Mouse (Mus musculus) mature B cell (primary cell): Measurements from ENCODE around the gene Adam19.
"Not testable (repeated sequence)": the region's sequence is repeated elsewhere in the genome, so short reads cannot be mapped to it uniquely, and the experiment has no call there.

Source experiments
- in situ Hi-C: fragments of 300-500 bp; cut with MboI; formaldehyde crosslinking; loops from 2 replicates; pipeline ENCODE4 v1.14.3; 2019

The Adam19 gene

DNA sequence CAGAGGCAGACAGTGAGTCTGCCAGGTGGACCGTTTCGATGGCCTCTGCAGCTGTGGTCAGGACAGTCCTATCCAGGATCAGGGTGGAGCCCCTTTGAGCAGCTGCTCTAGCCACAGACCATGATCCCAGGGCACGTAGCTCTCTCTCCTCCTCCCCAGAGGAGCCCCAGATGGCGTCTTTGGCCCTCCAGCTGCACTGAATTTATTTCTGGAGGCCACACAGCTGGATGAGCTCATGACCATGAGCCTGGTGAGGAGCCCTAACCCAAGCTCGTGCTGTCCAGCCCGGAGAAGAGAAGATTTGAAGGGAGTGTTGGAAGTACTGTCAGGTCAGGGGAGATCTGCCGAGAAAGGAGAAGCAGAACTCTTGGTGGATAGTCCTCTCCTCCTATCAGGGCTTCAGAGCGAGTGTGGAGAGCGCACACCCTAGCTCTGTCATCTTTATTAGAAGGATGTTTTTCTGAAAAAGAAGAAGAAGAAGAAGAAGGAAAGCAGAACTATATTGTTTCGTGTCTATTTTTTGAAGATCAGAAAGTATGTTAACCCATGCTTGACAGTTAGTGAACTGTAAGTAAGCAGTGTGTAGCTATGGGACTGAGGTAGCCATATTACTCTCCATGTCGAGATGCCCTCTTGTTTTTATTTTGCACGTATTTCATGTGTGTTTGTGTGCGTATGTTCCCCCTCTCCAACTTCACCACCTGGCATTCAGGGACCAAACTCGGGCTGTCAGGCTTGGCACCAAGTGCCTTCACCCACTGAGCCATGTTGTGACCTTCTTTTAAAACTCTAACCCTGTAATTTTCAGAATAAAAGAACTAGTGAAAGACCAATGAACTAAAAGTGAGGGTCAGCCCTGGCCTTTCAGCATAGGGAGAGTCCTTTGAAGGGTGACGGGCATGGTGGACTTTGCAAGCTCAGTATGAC lies 72.1 kb downstream of the Adam19 start:
- in situ Hi-C loops: loop anchor here (5.0 kb wide), 1 partner anchor 71 kb away; the partner anchor contains the start of gene Adam19

- in situ Hi-C loops: loop anchor here (5.0 kb wide), 1 partner anchor 71 kb away; the partner anchor contains the start of gene Adam19
These were observed 72.8 kb downstream of the Adam19 start for GRCm38 (mm10) chr11:46128548-46128945.

DNA sequence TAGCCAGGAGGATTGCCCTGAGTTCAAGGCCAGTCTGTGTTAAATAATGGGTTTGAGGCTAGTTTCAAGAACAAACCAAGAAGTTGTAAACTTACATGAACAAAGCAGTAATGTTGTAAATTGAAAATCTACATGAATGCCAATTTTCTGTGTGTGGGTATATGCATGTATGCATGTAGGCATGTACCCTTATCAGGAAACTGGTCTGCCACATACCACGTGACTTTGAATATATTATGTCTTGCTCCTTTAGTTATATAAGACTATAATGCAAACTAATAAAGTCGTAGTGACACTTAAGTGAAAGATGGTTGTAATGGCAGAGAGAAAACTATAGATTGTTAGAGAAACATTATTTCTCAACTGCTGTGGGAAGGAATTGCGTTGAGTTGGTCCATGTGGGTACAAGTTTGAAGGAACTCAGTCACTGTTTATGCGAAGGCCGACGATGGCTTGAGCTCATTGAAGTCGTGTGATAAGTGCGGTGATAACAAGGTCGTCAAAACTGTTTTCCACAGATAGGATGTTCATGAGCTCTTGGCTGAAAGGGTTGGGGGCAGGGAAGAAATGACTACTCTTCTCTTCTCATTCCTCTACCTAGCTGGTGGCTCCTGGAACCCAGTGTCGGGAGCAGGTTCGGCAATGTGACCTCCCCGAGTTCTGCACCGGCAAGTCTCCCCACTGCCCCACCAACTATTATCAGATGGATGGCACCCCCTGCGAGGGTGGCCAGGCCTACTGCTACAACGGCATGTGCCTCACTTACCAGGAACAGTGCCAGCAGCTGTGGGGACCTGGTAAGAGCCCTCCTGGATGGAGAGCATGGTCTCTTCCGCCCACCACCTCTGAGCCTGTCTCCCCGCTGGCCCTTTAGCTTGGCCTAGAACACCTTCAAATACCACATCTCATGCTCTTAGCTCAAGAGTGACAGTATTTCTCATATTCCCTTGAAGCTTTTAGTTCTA lies 75.5 kb downstream of the Adam19 start:
- in situ Hi-C loops: no loop called here

GRCm38 (mm10) chr11:46134899-46135298 lies 79.1 kb downstream of the Adam19 start:
- in situ Hi-C loops: no loop called here

GRCm38 (mm10) chr11:46143342-46143741 lies 87.5 kb downstream of the Adam19 start:
- in situ Hi-C loops: no loop called here

DNA sequence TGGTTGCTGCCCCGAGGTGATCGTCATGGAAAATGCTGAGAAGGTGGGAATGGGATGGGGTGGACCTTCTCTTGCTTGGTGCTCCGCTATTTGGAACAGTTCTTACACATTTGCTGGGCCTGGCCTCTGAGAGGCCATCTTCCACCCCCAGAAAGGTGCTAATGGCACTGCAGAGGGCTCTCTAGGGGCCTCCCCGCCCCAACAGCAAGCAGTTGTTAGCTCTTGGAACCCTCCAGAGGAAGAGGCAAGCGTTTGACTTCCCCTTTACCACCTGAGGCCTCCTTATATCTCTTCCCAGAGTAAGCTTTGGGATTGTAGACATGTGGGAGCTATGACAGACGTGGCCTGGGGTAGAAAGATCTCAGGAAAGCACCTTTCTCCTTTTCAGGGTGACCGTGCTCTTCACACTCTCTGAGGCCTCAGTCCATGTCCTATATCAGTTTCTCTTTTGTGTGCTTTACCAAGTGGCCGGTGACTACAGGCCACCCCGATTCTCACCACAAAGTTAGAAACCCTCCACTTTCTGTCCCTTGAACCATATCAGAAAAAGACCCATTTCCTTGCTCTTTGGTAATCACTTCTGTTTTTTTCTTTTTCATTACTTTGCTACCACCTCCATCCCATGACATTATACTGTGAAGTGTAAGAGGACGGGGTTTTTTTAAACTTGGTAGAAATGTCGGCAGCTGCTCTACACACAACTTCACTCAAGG lies 89.5 kb downstream of the Adam19 start:
- in situ Hi-C loops: no loop called here

- in situ Hi-C loops: no loop called here
These were observed 90.8 kb downstream of the Adam19 start for GRCm38 (mm10) chr11:46146619-46147018.

- in situ Hi-C loops: no loop called here
These were observed 101.2 kb downstream of the Adam19 start for GRCm38 (mm10) chr11:46156945-46157344.

GRCm38 (mm10) chr11:46157462-46157861 lies 101.7 kb downstream of the Adam19 start:
- in situ Hi-C loops: no loop called here

DNA sequence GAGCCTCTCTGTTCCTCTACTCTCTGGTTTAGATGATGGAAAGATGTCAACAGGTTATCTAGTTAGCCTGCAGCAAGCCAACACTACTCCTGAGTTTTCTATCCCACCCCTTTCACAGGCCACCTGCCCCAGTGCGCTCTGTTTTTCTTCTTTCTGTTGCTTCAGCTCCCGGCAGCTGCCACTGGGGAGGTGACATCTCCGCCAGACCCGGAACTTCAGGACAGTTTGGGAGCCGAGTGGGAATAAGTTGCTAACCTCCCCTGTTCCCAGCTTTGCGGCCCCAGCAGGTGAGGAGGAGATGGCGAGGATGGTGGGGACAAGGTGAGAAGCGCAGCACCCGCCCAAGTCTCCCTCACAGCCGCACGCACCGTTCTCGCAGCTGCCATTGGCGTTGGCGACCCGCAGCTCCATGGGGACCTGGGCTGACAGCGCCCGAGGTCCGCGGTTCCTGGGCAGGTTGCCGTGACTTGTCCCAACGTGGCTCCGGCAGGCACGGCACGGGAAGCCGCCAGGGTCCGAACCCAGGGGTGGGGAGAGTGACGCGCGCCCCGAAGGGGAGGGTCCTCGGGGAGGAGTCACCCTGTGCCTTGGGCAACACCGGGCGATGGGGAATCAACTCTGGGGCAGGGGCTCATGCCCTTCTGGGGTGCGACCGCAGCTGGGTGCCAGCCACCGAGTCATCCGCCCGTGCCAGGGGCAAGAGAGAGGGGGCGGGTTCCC lies 110.2 kb downstream of the Adam19 start, which contains the start of gene Nipal4:
Gene Nipal4 (minus strand): TSS at position 643 of the 720 bp plus-strand sequence.
- in situ Hi-C loops: no loop called here

- in situ Hi-C loops: no loop called here
These were observed 112.7 kb downstream of the Adam19 start for GRCm38 (mm10) chr11:46168506-46168905.

DNA sequence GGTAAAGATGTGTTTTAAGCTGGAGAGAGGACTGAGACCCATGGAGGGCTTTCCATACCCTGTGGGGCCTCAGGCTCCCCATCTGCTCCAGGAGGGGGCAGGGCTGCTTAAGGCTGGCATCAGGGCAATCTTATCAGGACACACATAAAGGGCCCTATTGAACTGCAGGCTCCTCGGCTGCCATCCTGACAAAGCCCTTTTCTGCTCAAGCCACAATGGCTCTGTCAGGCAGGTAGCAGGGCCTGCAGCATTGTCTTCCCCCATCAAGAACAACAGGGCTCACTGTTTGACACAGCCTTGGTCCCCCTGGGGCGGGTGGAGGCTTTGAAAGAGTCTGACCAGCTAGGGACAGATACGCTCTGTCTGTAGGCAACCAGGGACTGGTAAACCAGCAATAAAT lies 114.1 kb downstream of the Adam19 start:
- in situ Hi-C loops: no loop called here

- in situ Hi-C loops: no loop called here
These were observed 116.3 kb downstream of the Adam19 start for GRCm38 (mm10) chr11:46172128-46172527.

DNA sequence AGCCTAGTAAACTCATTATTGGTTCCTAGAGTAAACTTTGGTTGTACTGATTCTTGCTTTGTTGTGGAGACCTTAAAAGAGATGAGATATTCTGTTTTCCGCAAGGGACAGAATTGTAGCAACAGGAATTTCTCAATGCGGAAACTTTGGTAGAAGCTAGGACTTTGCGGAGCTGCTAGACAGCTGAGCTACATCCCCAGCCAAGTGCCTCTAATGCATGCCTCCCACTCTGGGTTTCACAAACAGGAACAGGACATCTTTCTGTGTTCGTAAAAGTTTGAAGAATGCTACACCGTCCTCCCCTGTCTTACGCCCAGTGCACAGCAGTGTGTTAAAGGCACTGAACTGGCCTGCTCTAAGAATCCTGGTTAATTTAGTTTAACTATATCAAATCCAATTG lies 120.4 kb downstream of the Adam19 start:
- in situ Hi-C loops: no loop called here

DNA sequence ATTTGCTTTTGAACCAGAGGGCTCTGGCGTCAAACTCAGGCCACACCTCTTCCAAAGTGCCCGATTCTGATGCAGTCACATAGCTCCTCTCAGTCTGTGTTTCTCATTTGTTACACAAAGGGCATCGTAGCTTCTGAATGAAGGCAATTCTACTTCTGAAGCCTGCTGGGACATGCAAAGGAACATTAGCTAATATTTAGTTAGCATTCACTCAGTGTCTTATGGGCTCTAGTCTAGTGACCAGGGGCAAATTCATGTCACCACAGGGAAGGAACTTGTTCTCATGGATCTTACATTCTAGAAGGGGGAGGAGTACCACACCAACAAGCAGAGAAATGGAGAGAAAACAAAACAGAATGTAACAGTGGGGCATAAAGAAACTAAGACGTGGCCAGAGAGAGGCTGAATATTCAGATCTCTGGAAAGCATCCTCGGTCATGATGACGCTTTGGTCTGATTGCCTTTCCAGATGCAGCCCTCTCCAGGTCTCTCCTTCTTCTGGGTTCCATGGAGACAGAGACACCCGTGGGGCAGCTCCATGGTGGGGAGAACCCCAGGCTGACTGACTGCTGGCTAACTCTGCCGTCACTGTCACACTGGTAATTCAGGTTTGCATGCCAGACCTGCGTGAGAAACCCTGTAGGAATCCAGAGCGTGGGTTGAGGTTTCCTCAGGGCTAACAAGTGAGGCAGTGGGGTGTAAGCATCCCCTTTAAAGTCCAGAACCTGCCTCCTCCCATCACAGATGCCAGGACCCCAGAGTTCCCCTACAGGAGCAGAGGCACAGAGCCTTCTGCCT lies 121.7 kb downstream of the Adam19 start:
- in situ Hi-C loops: no loop called here

DNA sequence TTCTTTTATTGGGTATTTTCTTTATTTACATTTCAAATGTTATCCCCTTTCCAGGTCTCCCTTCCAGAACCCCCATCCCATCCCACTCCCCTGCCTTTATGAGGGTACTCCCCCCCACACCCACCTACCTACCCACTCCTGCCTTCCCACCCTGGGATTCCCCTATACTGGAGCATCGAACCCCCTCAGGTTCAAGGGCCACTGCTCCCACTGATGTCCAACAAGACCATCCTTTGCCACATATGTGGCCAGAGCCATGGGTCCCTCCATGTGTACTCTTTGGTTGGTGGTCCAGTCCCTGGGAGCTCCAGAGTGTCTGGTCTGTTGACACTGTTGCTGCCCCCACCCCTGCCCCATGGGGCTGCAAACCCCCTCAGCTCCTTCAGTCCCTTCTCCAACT lies 126.2 kb downstream of the Adam19 start:
- in situ Hi-C loops: not testable (repeated sequence)

DNA sequence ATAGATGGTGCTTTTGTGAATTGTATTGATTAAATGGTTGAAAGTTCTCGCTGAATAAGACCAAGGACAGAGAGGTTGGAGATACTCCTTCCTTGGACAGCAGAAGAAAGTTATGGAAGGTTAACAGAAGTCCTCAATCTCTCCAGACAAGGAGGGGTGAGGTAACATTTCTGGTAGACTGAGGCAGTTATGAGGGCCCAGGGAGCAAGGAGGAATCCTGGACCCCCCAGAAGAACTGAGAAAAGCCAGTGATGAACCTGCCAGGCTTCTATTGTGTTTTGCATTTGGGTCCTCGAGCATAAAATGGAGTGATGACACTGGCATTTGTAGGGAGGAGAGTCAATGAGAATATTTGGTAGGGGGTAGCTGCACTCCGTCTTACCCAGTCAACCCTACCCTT lies 129.2 kb downstream of the Adam19 start:
- in situ Hi-C loops: no loop called here

GRCm38 (mm10) chr11:46185486-46185885 lies 129.7 kb downstream of the Adam19 start:
- in situ Hi-C loops: no loop called here

GRCm38 (mm10) chr11:46188283-46188682 lies 132.5 kb downstream of the Adam19 start:
- in situ Hi-C loops: no loop called here

- in situ Hi-C loops: no loop called here
These were observed 138.4 kb downstream of the Adam19 start for GRCm38 (mm10) chr11:46194175-46194574.
